Mouse (Mus musculus) common myeloid progenitor, adult 5-6 weeks (primary cell): ENCODE data around the gene Tanc1. TPM values are rescaled to one million over a fixed set of nuclear protein-coding genes. Genes with fewer than 3 reads are reported as not detected.
"Not testable (repeated sequence)": the region's sequence is repeated elsewhere in the genome, so short reads cannot be mapped to it uniquely, and the experiment has no call there.

Experiments used
- ATAC-seq: replicated peaks from 2 replicates; pipeline ENCODE4 v1.8.0; 2016; ENCODE audit warnings: low read depth, mild to moderate bottlenecking, moderate TSS enrichment, inconsistent platforms; ENCODE audit not compliant: poor library complexity, severe bottlenecking
- total RNA-seq: library from RNA; stranded (forward); fragments of 200-1000, 187-1606 nt; gene quantifications from 2 replicates; pipeline ENCODE4 v1.2.3, GENCODE M21; 2017

The Tanc1 gene
- 4.9 and 6.3 TPM in 2 replicates for total RNA-seq

- ATAC-seq = peak; percentile 92
These were observed at the start of gene Tanc1 for GRCm38 (mm10) chr2:59611831-59612732. Gene Tanc1 (plus strand): TSS chr2:59612042.

GRCm38 (mm10) chr2:59562215-59562614 is 49.6 kb upstream of the Tanc1 start:
- no peak for ATAC-seq

GRCm38 (mm10) chr2:59562696-59563095 is 49.1 kb upstream of the Tanc1 start:
- ATAC-seq = no peak

GRCm38 (mm10) chr2:59564029-59564611 is 47.7 kb upstream of the Tanc1 start:
- not testable (repeated sequence) for ATAC-seq

GRCm38 (mm10) chr2:59564947-59565346 is 46.9 kb upstream of the Tanc1 start:
- no peak for ATAC-seq

GRCm38 (mm10) chr2:59580939-59581338 is 30.9 kb upstream of the Tanc1 start:
- ATAC-seq = no peak

GRCm38 (mm10) chr2:59583961-59584360 is 27.9 kb upstream of the Tanc1 start:
- no peak for ATAC-seq

- no peak for ATAC-seq
These were observed 24.3 kb upstream of the Tanc1 start for GRCm38 (mm10) chr2:59587387-59588095.

GRCm38 (mm10) chr2:59588096-59588405 is 23.8 kb upstream of the Tanc1 start:
- no peak for ATAC-seq

- no peak for ATAC-seq
These were observed 18.4 kb upstream of the Tanc1 start for GRCm38 (mm10) chr2:59593341-59593902.

GRCm38 (mm10) chr2:59594095-59594494 is 17.7 kb upstream of the Tanc1 start:
- ATAC-seq = no peak

- no peak; the same call in 1 of the 2 replicates for ATAC-seq
These were observed 15.3 kb upstream of the Tanc1 start for GRCm38 (mm10) chr2:59596545-59596944.

GRCm38 (mm10) chr2:59598286-59598685 is 13.6 kb upstream of the Tanc1 start:
- no peak for ATAC-seq

- no peak for ATAC-seq
These were observed 12.9 kb upstream of the Tanc1 start for GRCm38 (mm10) chr2:59598894-59599293.

- peak; percentile 59 for ATAC-seq
These were observed 12.3 kb upstream of the Tanc1 start for GRCm38 (mm10) chr2:59599338-59600111.

GRCm38 (mm10) chr2:59600123-59600840 is 11.6 kb upstream of the Tanc1 start:
- no peak for ATAC-seq

GRCm38 (mm10) chr2:59600980-59601379 is 10.9 kb upstream of the Tanc1 start:
- no peak for ATAC-seq

- no peak for ATAC-seq
These were observed 10.4 kb upstream of the Tanc1 start for GRCm38 (mm10) chr2:59601452-59601851.

GRCm38 (mm10) chr2:59608958-59609357 is 2.9 kb upstream of the Tanc1 start:
- no peak for ATAC-seq
